Mouse (Mus musculus): ENCODE data around the gene Rc3h1. TPM values are rescaled to one million over a fixed set of nuclear protein-coding genes. Genes with fewer than 3 reads are reported as not detected.

Rc3h1 gene
- polyA plus RNA-seq, 1 experiment from 2014 or later, result 10.4 TPM

Other genes with a start within 250 kb of the Rc3h1 start
- gene Rabgap1l, start 113.2 kb upstream of the Rc3h1 start, polyA plus RNA-seq (2014; fragmentation: Nextera tagmentation; extraction: Ambion mirVana), result 18.9 and 19.9 TPM in 2 replicates
- gene Serpinc1, start 72.2 kb downstream of the Rc3h1 start, polyA plus RNA-seq (2014; fragmentation: Nextera tagmentation; extraction: Ambion mirVana), result 1.9 and 2.0 TPM in 2 replicates
- gene Zbtb37, start 128.4 kb downstream of the Rc3h1 start, polyA plus RNA-seq (2014; fragmentation: Nextera tagmentation; extraction: Ambion mirVana), result 6.6 and 8.1 TPM in 2 replicates
- 44.0 and 44.8 TPM in 2 replicates for gene Dars2, start 164.2 kb downstream of the Rc3h1 start, polyA plus RNA-seq (2014; fragmentation: Nextera tagmentation; extraction: Ambion mirVana)
- 28.9 and 29.5 TPM in 2 replicates for gene Cenpl, start 164.3 kb downstream of the Rc3h1 start, polyA plus RNA-seq (2014; fragmentation: Nextera tagmentation; extraction: Ambion mirVana)
- 15.0 and 16.7 TPM in 2 replicates for gene Klhl20, start 225.1 kb downstream of the Rc3h1 start, polyA plus RNA-seq (2014; fragmentation: Nextera tagmentation; extraction: Ambion mirVana)
- 1.4 and 1.6 TPM in 2 replicates for gene Ankrd45, start 236.3 kb downstream of the Rc3h1 start, polyA plus RNA-seq (2014; fragmentation: Nextera tagmentation; extraction: Ambion mirVana)